Mouse (Mus musculus) layer of hippocampus, adult 11-12 months (tissue): ENCODE measurements around the gene Mycn.

Experiments used
- DNase-seq: peaks from one replicate; pipeline ENCODE4 v3.0.0; 2022; ENCODE audit warnings: low spot score

The Mycn gene

DNA sequence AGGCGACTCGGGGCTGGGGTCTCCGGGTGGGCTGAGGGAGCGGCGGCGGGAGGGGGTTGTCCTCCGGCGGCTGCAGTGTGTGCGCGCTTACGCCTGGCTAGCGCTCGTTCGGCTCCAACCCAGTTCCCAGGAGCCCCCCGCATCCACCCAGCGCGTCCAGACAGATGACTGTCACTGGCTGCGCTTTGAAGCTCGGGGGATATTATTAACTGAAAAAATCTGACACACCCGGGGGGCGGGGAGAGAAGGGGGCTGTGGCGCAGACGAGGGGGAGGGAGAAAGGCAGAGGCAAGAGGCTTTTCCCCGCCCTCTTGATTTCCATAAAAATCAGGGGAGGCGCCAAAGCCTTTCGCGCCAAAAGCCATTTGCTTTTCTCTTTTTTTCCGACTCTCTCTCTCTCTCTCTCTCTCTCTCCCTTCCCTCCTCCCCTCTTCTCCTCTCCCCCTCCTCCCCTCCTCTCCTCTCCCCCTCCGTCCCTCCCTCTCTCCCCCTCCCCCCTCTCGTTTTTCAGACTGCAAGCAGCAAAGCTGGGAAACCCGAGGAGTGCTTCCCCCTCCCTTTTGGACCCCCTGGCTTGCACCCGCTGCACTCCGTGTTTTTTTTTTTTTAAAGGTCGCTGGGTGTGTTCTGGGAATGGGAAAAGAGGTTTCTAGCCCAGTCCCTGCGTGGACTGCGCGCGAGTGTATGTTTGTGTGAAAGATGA is at the start of gene Mycn:
TSS of gene Mycn (minus strand) at position 254 of the 703 bp plus-strand sequence.
- peak; percentile 67 for DNase-seq

DNA sequence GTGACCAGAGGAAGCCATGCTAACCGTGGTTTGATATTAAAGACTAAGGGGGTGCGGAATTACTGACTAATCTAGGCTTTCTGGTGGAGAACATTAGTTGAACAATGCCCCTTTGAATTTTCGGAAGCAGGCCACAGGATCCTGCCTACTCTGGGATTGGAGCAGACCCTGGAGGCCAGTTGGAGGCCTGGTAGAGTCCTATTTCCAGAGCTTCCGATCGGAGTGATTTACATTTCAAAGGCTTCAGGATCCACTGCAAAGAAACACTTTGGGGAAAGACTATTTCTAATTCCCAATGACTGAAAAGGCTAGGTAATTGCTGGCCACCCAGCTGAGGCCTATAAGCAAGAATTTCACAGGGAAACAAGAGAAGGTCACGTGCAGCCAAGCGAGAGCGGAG is 45.7 kb upstream of the Mycn start:
- no peak for DNase-seq

DNA sequence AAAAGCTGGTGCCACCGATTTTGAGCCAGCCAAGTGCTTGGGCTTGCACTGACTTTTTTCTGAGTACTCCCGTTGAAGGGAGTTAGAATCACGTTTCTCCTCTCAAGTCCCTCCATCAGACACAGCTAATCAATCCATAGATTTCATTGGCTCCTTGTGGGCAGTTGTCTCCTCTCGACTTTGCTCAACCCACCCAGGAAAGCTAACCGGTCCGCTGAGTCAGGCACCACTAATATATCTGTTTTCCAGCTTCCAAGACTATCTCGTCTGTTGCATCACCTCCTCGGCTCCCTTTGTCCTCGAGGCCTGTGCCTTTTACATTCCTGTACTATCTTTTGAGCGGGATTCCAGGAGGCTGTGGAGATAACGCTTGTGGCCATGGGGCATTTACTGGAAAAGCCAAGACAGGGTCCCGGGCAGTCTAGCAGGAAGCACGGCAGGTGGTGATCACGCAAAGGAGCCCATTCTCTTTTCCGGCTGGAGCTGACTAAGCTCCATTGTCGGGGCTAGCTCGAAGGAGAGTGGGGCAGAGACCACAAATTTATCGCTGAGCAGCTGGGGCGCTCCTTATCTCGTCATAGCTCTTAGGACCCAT is 45.0 kb upstream of the Mycn start:
- DNase-seq, result no peak

DNA sequence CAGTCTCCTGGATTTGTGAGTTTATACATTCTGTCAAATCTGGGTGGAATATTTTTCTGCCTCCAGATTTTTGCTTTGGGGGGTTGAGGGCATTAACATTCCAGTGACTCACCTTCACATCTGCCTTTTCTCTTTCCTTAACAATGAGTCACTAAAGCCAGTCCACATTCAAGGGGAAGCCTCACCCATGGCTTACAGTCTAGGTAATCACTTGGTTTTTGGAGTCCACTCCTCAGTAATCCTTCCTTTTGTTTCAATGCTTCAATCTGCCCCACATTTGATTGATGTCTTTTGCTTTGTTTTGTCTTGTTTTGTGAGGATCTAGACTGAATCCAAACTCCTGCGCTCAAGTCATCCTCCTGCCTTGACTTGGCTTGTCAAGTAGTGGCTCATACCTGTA is 41.3 kb upstream of the Mycn start:
- no peak for DNase-seq

- DNase-seq, result no peak
Observed at GRCm38 (mm10) chr12:12975397-12975796, 33.7 kb upstream of the Mycn start.

DNA sequence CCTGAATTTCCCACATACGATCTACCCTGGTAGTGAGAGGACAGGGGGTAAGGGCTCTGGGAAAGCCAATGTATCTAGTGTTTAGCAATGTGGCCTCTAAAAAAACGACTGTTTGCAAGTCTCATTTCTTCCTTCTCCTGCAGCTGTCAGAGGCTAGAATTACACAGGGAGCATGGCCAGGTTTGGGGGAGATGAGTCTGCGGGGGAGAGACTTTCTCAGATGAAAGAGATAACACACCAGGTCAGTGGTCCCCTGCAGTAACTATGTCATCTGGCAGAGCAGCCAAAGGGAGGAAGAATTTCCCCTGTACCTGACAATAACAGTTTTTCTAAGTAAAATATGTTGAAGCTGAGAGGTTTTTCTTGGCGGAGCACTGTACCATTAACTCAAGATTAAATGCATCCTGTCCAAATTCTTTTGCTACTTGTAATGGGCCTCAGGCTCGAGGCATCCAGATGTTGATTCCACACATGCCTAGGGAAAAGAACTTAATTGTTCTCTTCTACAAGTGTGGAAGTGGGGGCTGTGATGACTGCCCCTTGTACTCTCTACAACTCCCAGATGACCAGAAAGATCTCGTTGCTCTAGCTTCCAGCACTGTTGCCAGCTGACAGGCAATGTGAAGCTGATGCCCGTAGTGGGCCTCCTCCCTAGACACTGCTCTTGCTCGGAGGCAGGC is 31.2 kb upstream of the Mycn start:
- DNase-seq, result no peak

DNA sequence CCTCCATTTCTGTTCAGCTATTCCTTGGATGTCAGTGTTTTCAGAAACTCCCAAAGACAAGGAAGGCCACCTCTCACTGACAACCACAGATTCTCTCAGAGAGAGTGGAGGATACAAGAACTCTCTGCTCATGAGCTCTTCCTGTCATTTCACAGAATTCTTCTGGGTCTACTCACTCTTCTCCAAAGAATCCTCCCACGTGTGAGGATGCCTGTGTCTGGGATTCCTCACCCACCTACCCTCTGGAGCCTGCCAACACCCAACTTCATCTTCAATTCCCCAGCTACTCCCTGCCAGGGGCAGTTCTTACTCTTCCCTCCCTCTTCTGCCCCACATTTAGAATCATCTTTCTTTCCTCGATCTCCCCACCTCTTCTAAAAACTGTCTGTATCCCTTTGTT is 26.2 kb upstream of the Mycn start:
- DNase-seq, result no peak

DNA sequence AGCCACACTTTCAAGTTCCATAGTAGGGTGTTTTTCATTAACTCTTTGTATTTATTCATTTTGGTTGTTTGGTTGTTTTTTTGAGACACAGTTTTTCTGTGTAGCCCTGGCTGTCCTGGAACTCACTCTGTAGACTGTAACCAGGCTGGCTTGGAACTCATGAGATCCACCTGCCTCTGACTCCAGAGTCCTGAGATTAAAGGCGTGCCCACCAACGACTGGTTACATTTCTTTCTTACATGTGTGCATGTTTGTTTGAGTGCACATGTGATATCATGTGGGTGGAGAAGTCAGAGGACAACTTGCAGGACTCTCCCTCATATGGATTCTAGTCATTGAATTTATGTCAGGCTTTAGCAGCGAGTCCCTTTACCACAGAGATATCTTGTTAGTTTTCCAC is 23.1 kb upstream of the Mycn start:
- DNase-seq, result no peak

DNA sequence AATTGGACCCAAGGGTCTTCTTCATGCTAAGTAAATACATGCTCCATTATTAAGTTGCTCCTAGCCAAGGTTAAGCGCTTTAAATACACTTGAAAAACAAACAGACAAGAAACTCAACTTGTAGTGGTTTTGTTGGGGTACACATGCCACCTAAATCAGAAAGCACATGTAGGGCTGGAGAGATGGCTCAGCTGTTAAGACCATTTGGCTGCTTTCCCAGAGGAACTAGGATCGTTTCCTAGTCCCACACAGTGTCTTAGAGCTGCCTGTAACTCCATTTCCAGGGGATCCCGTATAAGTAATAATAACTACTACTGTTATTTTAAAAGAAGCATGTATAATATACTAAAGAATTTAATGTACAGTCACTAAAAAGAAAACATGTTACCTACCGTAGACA is 5.9 kb upstream of the Mycn start:
- DNase-seq, result no peak

DNA sequence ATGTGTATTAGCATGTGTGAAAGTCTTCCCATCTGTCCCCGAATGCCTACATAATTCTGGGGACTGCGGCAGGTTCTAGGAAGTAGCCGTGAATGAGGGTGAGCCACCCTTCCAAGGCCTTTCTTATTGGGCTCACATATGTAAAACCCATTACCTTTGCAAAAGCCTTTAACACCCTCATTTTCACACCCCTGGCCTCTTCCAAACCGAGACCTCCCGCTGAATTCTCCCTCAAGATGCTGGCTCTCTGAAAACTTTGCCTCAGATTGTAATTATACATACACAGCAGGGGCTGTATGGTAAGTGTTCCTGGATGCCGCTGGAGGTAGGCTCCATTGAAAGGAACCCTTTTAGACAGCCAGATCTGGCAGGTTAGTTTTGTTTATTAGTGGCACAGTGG is 1.6 kb upstream of the Mycn start:
- DNase-seq, result no peak

- DNase-seq, result peak; percentile 87
Observed at GRCm38 (mm10) chr12:12942364-12943050, 793 bp upstream of the Mycn start.

DNA sequence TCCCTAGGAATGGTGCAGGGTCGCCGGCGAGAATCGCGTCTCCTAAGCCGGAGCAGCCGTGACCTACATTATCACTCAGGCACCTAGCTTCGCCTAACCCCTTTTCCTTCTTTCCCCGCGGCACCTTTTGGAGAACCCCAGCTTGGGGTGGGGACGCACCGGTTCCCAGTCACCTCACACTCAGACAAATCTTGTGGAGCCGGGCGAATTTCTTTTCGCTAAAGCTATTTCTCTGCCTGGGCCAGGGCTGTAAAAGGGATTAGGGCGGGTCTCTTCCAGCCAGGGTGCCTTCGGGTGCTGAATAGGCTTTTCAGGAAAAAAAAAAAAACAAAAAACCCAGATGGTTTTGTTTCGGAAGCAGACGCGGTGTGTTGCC is 597 bp downstream of the Mycn start:
- peak; percentile 16 for DNase-seq

DNA sequence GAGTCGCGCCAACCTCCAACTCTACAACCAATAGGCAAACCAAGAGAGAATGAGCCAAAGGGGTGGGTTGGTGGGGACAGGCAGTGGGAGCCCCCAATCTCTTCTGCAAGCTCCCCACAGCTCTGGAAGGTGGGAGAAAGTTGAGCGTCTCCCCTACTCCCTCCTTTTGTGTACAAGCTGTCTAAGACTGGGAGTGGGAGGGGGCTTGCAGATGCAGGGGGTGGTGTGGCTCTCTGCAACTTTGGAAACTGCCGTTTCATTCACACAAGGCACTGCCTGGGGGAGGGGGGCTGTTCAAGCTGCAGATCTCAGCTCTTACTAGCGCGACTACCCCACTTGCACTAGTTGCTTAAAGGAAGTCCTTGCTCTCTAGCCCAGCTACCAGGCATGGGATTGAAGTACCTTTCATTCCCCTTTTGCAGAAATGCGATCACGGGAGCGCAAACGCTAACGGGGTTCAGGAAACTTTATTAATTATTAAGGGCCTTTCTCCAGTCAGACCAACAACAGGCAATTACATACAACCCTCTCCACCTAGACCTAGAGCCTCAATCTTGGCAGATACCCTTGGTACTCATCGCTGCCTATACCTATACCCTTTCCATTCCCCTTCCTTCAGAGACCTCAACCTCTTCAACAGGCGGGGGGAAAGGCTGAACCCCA is 1.1 kb downstream of the Mycn start:
- DNase-seq, result peak; percentile 22

DNA sequence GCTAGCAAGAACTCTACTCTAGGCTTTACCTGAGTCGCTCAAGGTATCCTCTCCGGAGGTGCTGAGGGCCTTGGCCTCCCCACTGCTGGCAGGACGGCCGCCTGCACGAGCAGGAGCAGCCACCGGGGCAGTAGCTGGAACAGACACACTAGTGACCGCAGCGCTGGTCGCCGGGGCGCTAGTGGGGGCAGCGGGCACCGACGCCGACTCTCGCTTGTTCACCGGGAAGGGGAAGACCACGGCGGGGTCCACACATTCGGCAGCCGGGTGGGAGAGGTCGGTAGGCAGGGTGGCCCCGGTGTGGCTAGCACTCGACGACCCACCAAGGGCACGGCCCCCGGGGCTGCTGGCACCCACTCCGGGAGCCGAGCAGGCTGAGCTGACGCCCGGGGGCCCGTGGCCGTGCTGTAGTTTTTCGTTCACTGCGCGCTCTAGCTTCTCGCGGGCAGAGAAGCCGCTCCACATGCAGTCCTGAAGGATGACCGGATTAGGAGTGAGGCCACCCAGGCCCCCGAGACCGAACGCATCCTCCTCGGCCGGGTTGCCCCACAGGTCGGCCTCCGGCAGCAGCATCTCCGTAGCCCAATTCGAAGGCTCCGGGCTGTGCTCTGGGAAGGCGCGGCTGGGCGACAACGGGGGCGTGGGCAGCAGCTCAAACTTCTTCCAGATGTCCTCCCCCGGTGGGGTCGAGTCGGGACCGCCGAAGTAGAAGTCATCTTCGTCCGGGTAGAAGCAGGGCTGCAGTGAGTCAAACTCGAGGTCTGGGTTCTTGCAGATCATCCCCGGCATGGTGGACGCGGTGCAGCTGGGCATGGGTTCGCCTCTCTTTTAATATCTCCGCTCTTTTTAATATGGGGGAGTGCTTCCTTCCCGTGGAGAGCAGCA is 1.9 kb downstream of the Mycn start:
- DNase-seq, result peak; percentile 13

DNA sequence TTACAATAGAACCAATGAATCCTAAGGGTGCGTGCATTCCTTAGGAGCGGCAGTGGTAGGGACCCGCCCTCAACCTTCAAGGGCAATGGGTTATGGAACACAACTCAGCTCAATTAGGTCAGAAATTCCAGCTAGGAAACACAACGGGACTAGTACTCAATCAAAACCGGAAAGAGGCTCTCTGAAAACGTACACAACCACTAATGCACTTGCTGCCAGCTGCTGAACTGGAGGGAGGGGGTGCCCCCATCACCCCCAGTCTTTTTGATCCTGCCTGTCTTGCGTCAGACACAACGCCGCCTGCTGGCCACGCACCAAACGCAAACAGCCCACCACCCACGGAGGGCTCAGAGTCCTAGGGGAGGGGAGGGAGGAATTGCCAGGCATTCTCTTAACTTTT is 2.9 kb downstream of the Mycn start:
- peak; percentile 61 for DNase-seq

- peak; percentile 41 for DNase-seq
Observed at GRCm38 (mm10) chr12:12938361-12938760, 3.4 kb downstream of the Mycn start.

DNA sequence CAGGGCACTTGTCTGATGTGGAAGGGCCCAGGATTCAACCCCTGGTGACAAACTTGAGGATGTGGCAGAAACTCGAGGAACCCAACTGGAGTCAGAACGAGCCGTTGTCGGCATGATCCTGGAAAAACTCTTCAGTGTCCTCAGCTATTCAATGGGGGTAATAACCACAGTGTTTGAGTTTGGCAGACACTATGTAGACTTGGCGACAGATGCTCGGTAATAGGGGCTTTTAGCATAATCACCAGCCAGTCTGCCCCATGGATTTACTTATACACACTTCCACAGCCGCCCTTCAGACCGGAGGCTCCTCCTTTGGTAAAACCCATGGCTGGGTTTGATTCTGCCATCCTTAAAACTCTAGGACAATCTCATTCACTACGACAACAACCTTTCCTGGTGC is 4.0 kb downstream of the Mycn start:
- no peak for DNase-seq

DNA sequence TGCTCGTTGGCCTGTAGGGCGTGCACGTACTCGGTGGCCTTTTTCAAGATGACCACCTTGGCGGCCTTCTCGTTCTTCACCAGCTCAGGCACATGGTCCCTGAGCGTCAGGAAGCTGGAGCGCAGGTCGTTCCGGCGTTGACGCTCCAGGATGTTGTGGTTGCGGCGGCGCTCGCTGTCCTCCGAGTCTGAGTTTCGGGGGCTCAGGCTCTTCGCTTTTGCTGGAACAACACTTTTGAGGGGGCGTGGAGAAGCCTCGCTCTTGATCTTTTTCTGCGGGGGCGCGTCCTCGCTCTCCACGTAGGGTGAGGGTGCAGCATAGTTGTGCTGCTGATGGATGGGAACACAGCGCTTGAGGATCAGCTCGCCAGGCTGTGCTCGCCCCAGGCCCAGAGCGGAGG is 4.6 kb downstream of the Mycn start:
- DNase-seq, result no peak

DNA sequence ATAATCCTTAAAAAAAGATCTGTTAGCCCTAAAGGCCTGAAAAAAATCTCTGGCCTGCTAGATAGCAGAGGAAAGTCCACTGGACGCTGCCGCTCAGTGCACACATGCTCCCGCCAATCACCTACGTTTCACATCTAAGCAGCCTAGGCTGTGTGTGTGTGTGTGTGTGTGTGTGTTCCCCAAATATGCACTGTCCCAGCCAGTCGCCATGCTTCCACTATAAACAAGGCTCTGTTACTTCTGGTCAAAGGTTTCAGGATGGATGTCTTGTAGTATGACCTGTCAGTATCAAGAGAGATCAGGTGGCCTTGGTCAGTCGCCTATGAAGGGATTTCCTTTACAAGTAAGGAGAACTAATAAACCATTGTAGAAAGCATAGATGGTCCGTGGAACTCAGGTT is 9.5 kb downstream of the Mycn start:
- DNase-seq, result no peak

DNA sequence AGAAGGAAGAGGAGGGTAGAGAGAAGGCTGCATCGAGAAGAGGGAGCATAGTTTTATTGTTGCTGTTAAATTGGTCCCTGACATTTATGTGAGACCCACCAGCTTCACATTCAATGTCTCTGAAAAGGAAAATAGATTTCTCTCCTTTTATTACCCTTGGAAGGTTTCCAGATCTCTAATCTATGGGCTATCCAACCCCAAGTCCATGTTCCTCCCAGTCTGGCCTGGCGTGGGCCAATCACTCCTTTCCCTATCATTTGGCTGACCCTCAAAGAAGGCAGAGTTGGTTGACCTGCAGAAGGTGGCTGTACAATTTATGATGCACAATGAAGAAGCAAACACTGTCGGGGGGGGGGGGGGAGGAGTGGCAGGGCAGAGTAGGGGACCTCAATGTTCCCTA is 13.5 kb downstream of the Mycn start:
- DNase-seq, result no peak

GRCm38 (mm10) chr12:12926975-12927527 is 14.7 kb downstream of the Mycn start:
- no peak for DNase-seq
